Mouse (Mus musculus): ENCODE measurements around the gene Arrdc4.

DNA sequence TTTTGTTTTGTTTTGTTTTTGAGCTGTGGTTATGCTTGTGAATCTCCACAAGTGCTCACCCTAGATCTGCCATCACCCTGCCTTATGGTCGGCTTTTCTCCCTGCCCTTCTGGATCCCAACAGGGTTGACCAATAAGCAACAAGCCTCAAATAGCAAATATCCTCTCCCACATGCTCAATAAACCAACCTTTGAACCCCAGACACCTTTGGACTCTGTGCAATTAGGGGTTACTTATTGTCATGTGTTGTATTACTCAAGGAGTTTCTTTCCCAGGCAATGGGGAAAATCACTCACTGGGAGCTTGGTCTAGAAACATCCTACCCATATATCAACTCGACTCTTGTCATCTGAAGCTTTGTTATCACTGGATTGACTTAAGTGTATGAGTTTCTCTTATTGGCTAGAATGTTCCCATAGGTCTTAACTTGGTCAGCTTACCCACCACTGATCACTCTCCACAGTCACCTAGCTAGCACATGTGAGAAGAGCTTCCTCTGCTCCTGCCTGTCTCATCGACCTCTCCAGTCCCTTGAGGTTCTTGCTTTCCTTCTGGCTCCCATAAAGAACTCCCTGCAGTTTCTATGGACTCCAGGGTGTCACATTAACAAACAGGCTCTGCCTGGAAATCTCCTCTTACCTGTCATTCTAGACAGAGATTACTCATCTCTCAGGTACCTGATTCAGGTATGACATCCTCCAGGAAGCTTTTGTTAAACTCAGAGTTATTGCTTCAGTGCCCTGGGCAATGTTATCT, 40.3 kb downstream of the Arrdc4 start:
- TF ChIP-seq ZMIZ1 (IDR thresholded peaks at IDR 0.05; ENCODE audit: low read depth, low read length) (no peak), TAL1 (IDR thresholded peaks at IDR 0.05; ENCODE audit: low read length) (no peak)
